Mouse (Mus musculus): ENCODE data around the gene Lgr5. TPM values are rescaled to one million over a fixed set of nuclear protein-coding genes. Genes with fewer than 3 reads are reported as not detected.

Lgr5 gene
- polyA plus RNA-seq, 1 experiment: 0.04 TPM

GRCm38 (mm10) chr10:115448614-115449013 is 139.0 kb downstream of the Lgr5 start:
- H3ac ChIP-seq (ENCODE audit: control insufficient read depth, insufficient read length, low read depth): no peak overlapping the region
- H3K79me3 ChIP-seq (ENCODE audit: low read depth): no peaks in the 10 kb centered on the region
- no peaks in the 10 kb centered on the region for H3K27me3 ChIP-seq (ENCODE audit: control insufficient read depth, insufficient read depth, insufficient read length)
- no peak for TF ChIP-seq FOSL1 (IDR thresholded peaks at IDR 0.05; ENCODE audit: insufficient read depth, low read length, poor library complexity, severe bottlenecking)
- no peak for TF ChIP-seq MAX (IDR thresholded peaks at IDR 0.05)
- TF ChIP-seq CEBPB (IDR thresholded peaks at IDR 0.05; ENCODE audit: low read depth): no peak
- TF ChIP-seq CTCF (IDR thresholded peaks at IDR 0.05; ENCODE audit: control insufficient read depth, insufficient read depth, insufficient read length): no peak
- TF ChIP-seq MYOD1 (IDR thresholded peaks at IDR 0.05; ENCODE audit: control insufficient read depth, insufficient read length, low read depth): no peak
- TF ChIP-seq MYOG (IDR thresholded peaks at IDR 0.05; ENCODE audit: control insufficient read depth, extremely low read depth, insufficient read length): no peak
- no peak for TF ChIP-seq USF1 (IDR thresholded peaks at IDR 0.05; ENCODE audit: low read depth)
- H3K79me2 ChIP-seq (ENCODE audit: control insufficient read depth, insufficient read depth): no peaks in the 10 kb centered on the region
- no peak overlapping the region for H3K4me3 ChIP-seq (ENCODE audit: insufficient read depth, poor library complexity, severe bottlenecking)
- no peaks in the 10 kb centered on the region for H3K36me3 ChIP-seq (ENCODE audit: control insufficient read depth, insufficient read depth)

- TF ChIP-seq CEBPB (IDR thresholded peaks at IDR 0.05; ENCODE audit: low read depth): no peak
- TF ChIP-seq MAX (IDR thresholded peaks at IDR 0.05): no peak
- no peak for TF ChIP-seq CTCF (IDR thresholded peaks at IDR 0.05; ENCODE audit: control insufficient read depth, insufficient read depth, insufficient read length)
- TF ChIP-seq USF1 (IDR thresholded peaks at IDR 0.05; ENCODE audit: low read depth): no peak
- no peak for TF ChIP-seq MYOG (IDR thresholded peaks at IDR 0.05; ENCODE audit: control insufficient read depth, extremely low read depth, insufficient read length)
- TF ChIP-seq MYOD1 (IDR thresholded peaks at IDR 0.05; ENCODE audit: control insufficient read depth, insufficient read length, low read depth): no peak
- TF ChIP-seq FOSL1 (IDR thresholded peaks at IDR 0.05; ENCODE audit: insufficient read depth, low read length, poor library complexity, severe bottlenecking): no peak
- H3K27me3 ChIP-seq (ENCODE audit: control insufficient read depth, insufficient read depth, insufficient read length): no peaks in the 10 kb centered on the region
Observed at GRCm38 (mm10) chr10:115437286-115437685, 150.3 kb downstream of the Lgr5 start.

GRCm38 (mm10) chr10:115425351-115425750 is 162.2 kb downstream of the Lgr5 start:
- Histone ChIP-seq H3K79me3 (ENCODE audit: low read depth) (no peaks in the 10 kb centered on the region), H3K27me3 (ENCODE audit: control insufficient read depth, insufficient read depth, insufficient read length) (no peaks in the 10 kb centered on the region), H3K36me3 (ENCODE audit: control insufficient read depth, insufficient read depth) (peaks cover 98% of the 10 kb centered on the region), H3K4me3 (ENCODE audit: insufficient read depth, poor library complexity, severe bottlenecking) (no peak overlapping the region), H3ac (ENCODE audit: control insufficient read depth, insufficient read length, low read depth) (no peak overlapping the region), H3K79me2 (ENCODE audit: control insufficient read depth, insufficient read depth) (peaks cover 6% of the 10 kb centered on the region)
- no peak for TF ChIP-seq CTCF (IDR thresholded peaks at IDR 0.05; ENCODE audit: control insufficient read depth, insufficient read depth, insufficient read length)
- no peak for TF ChIP-seq MAX (IDR thresholded peaks at IDR 0.05)
- TF ChIP-seq MYOG (IDR thresholded peaks at IDR 0.05; ENCODE audit: control insufficient read depth, extremely low read depth, insufficient read length): no peak
- no peak for TF ChIP-seq USF1 (IDR thresholded peaks at IDR 0.05; ENCODE audit: low read depth)
- no peak for TF ChIP-seq CEBPB (IDR thresholded peaks at IDR 0.05; ENCODE audit: low read depth)
- no peak for TF ChIP-seq FOSL1 (IDR thresholded peaks at IDR 0.05; ENCODE audit: insufficient read depth, low read length, poor library complexity, severe bottlenecking)
- no peak for TF ChIP-seq MYOD1 (IDR thresholded peaks at IDR 0.05; ENCODE audit: control insufficient read depth, insufficient read length, low read depth)

More at GRCm38 (mm10) chr10:115437286-115437685, 150.3 kb downstream of the Lgr5 start:
- H3K79me2 ChIP-seq (ENCODE audit: control insufficient read depth, insufficient read depth): no peaks in the 10 kb centered on the region
- peaks cover 48% of the 10 kb centered on the region for H3K36me3 ChIP-seq (ENCODE audit: control insufficient read depth, insufficient read depth)
- H3K4me3 ChIP-seq (ENCODE audit: insufficient read depth, poor library complexity, severe bottlenecking): no peak overlapping the region
- H3K79me3 ChIP-seq (ENCODE audit: low read depth): no peaks in the 10 kb centered on the region
- no peak overlapping the region for H3ac ChIP-seq (ENCODE audit: control insufficient read depth, insufficient read length, low read depth)

- H3ac ChIP-seq (ENCODE audit: control insufficient read depth, insufficient read length, low read depth): no peak overlapping the region
- no peaks in the 10 kb centered on the region for H3K27me3 ChIP-seq (ENCODE audit: control insufficient read depth, insufficient read depth, insufficient read length)
- peaks cover 99% of the 10 kb centered on the region for H3K36me3 ChIP-seq (ENCODE audit: control insufficient read depth, insufficient read depth)
- no peaks in the 10 kb centered on the region for H3K79me3 ChIP-seq (ENCODE audit: low read depth)
- peaks cover 6% of the 10 kb centered on the region for H3K79me2 ChIP-seq (ENCODE audit: control insufficient read depth, insufficient read depth)
- H3K4me3 ChIP-seq (ENCODE audit: insufficient read depth, poor library complexity, severe bottlenecking): no peak overlapping the region
- TF ChIP-seq MYOG (IDR thresholded peaks at IDR 0.05; ENCODE audit: control insufficient read depth, extremely low read depth, insufficient read length) (no peak), CEBPB (IDR thresholded peaks at IDR 0.05; ENCODE audit: low read depth) (no peak), FOSL1 (IDR thresholded peaks at IDR 0.05; ENCODE audit: insufficient read depth, low read length, poor library complexity, severe bottlenecking) (no peak), USF1 (IDR thresholded peaks at IDR 0.05; ENCODE audit: low read depth) (no peak)
Observed at GRCm38 (mm10) chr10:115421976-115422375, 165.6 kb downstream of the Lgr5 start.

- peaks cover 5% of the 10 kb centered on the region for H3K79me3 ChIP-seq (ENCODE audit: low read depth)
- no peak overlapping the region for H3ac ChIP-seq (ENCODE audit: control insufficient read depth, insufficient read length, low read depth)
- H3K36me3 ChIP-seq (ENCODE audit: control insufficient read depth, insufficient read depth): peaks cover 99% of the 10 kb centered on the region
- TF ChIP-seq MYOG (IDR thresholded peaks at IDR 0.05; ENCODE audit: control insufficient read depth, extremely low read depth, insufficient read length): no peak
- no peak for TF ChIP-seq FOSL1 (IDR thresholded peaks at IDR 0.05; ENCODE audit: insufficient read depth, low read length, poor library complexity, severe bottlenecking)
- no peak for TF ChIP-seq USF1 (IDR thresholded peaks at IDR 0.05; ENCODE audit: low read depth)
- TF ChIP-seq CEBPB (IDR thresholded peaks at IDR 0.05; ENCODE audit: low read depth): no peak
- no peak for TF ChIP-seq MYOD1 (IDR thresholded peaks at IDR 0.05; ENCODE audit: control insufficient read depth, insufficient read length, low read depth)
- no peak for TF ChIP-seq CTCF (IDR thresholded peaks at IDR 0.05; ENCODE audit: control insufficient read depth, insufficient read depth, insufficient read length)
- no peak for TF ChIP-seq MAX (IDR thresholded peaks at IDR 0.05)
- no peaks in the 10 kb centered on the region for H3K79me2 ChIP-seq (ENCODE audit: control insufficient read depth, insufficient read depth)
- H3K27me3 ChIP-seq (ENCODE audit: control insufficient read depth, insufficient read depth, insufficient read length): no peaks in the 10 kb centered on the region
- no peak overlapping the region for H3K4me3 ChIP-seq (ENCODE audit: insufficient read depth, poor library complexity, severe bottlenecking)
Observed at GRCm38 (mm10) chr10:115414056-115414455, 173.5 kb downstream of the Lgr5 start.

- Histone ChIP-seq H3K36me3 (ENCODE audit: control insufficient read depth, insufficient read depth) (peaks cover 99% of the 10 kb centered on the region), H3ac (ENCODE audit: control insufficient read depth, insufficient read length, low read depth) (no peak overlapping the region), H3K79me2 (ENCODE audit: control insufficient read depth, insufficient read depth) (no peaks in the 10 kb centered on the region), H3K79me3 (ENCODE audit: low read depth) (peaks cover 5% of the 10 kb centered on the region), H3K27me3 (ENCODE audit: control insufficient read depth, insufficient read depth, insufficient read length) (no peaks in the 10 kb centered on the region), H3K4me3 (ENCODE audit: insufficient read depth, poor library complexity, severe bottlenecking) (no peak overlapping the region)
- no peak for TF ChIP-seq MYOD1 (IDR thresholded peaks at IDR 0.05; ENCODE audit: control insufficient read depth, insufficient read length, low read depth)
- TF ChIP-seq FOSL1 (IDR thresholded peaks at IDR 0.05; ENCODE audit: insufficient read depth, low read length, poor library complexity, severe bottlenecking): no peak
- TF ChIP-seq CTCF (IDR thresholded peaks at IDR 0.05; ENCODE audit: control insufficient read depth, insufficient read depth, insufficient read length): no peak
- no peak for TF ChIP-seq CEBPB (IDR thresholded peaks at IDR 0.05; ENCODE audit: low read depth)
- no peak for TF ChIP-seq MAX (IDR thresholded peaks at IDR 0.05)
- no peak for TF ChIP-seq MYOG (IDR thresholded peaks at IDR 0.05; ENCODE audit: control insufficient read depth, extremely low read depth, insufficient read length)
Observed at GRCm38 (mm10) chr10:115413496-115413895, 174.1 kb downstream of the Lgr5 start.

Measured in C2C12 (cell line).